Mouse (Mus musculus) lung, embryonic 16.5 days (tissue): ENCODE measurements around the gene Lpp. TPM values are rescaled to one million over a fixed set of nuclear protein-coding genes. Genes with fewer than 3 reads are reported as not detected.
A peak's percentile ranks its signal among the peaks of the same experiment; 100 is the strongest.

Source experiments
- ATAC-seq: fragments of 200-750 bp; cut with Nextera tagmentation; 2 replicates; pipeline ENCODE4 v1.8.0; 2017; ENCODE audit warnings: low read depth, mild to moderate bottlenecking, moderate library complexity
- H3K27ac ChIP-seq: fragments of 300-500 bp; sonication (generic); 2 replicates; pipeline ENCODE4 v1.5.1; 2014; ENCODE audit warnings: mild to moderate bottlenecking, control low read depth, low read length
- H3K27me3 ChIP-seq: fragments of 300-500 bp; sonication (generic); 2 replicates; pipeline ENCODE4 v1.6.1; 2014; ENCODE audit warnings: low read depth, low read length, mixed read lengths; ENCODE audit not compliant: control insufficient read depth, insufficient read depth
- H3K36me3 ChIP-seq: fragments of 300-500 bp; sonication (generic); 2 replicates; pipeline ENCODE4 v1.6.1; 2014; ENCODE audit warnings: low read length; ENCODE audit not compliant: control insufficient read depth, insufficient read depth
- H3K4me1 ChIP-seq: fragments of 300-500 bp; sonication (generic); replicated peaks from 2 replicates; pipeline ENCODE4 v1.6.1; 2014; ENCODE audit warnings: low read length, mixed read lengths; ENCODE audit not compliant: control insufficient read depth, insufficient read depth
- H3K4me2 ChIP-seq: fragments of 300-500 bp; sonication (generic); 2 replicates; pipeline ENCODE4 v1.6.1; 2014; ENCODE audit warnings: low read depth, low read length, control low read depth
- H3K4me3 ChIP-seq: fragments of 300-500 bp; sonication (generic); 2 replicates; pipeline ENCODE4 v1.5.1; 2014; ENCODE audit warnings: mild to moderate bottlenecking, low read length, control low read depth
- H3K9ac ChIP-seq: fragments of 300-500 bp; sonication (generic); 2 replicates; pipeline ENCODE4 v1.6.1; 2014; ENCODE audit warnings: low read length, control low read depth
- H3K9me3 ChIP-seq: fragments of 300-500 bp; sonication (generic); 2 replicates; pipeline ENCODE4 v1.6.1; 2016; ENCODE audit warnings: low read length; ENCODE audit not compliant: control insufficient read depth
- WGBS: fragments of 180-500 bp; shearing (Covaris S2); extraction: QIAGEN DNeasy Blood & Tissue Kit; methylation state at CpG from one replicate; pipeline ENCODE4 v1.1.7; 2014; 5-methylcytosine and 5-hydroxymethylcytosine counted together
- polyA plus RNA-seq: library from polyadenylated mRNA; unstranded; fragments of >200 nt; fragmentation: Nextera tagmentation; extraction: Ambion mirVana; gene quantifications from 2 replicates; pipeline ENCODE4 v1.2.1, GENCODE M21; 2015

Lpp gene
- polyA plus RNA-seq, 1 experiment from 2014 or later: 76.8 TPM

- Histone ChIP-seq H3K27ac (no peak overlapping the region), H3K9ac (no peak overlapping the region), H3K36me3 (no peaks in the 10 kb centered on the region), H3K4me3 (no peak overlapping the region), H3K27me3 (no peaks in the 10 kb centered on the region), H3K4me1 (peaks cover 34% of the 10 kb centered on the region), H3K4me2 (no peak overlapping the region), H3K9me3 (no peaks in the 10 kb centered on the region)
- 44% methylated on average over 1 of the region's 1 CpGs for WGBS
- ATAC-seq: no peak
Observed at GRCm38 (mm10) chr16:24902111-24902510, 508.8 kb downstream of the Lpp start.

- Histone ChIP-seq H3K9me3 (no peaks in the 10 kb centered on the region), H3K4me2 (no peak overlapping the region), H3K9ac (no peak overlapping the region), H3K27ac (no peak overlapping the region), H3K4me1 (peaks cover 7% of the 10 kb centered on the region), H3K4me3 (no peak overlapping the region), H3K36me3 (no peaks in the 10 kb centered on the region), H3K27me3 (no peaks in the 10 kb centered on the region)
- ATAC-seq: no peak
- 77% methylated on average over 1 of the region's 1 CpGs for WGBS
Observed at GRCm38 (mm10) chr16:24908926-24909325, 515.6 kb downstream of the Lpp start.

GRCm38 (mm10) chr16:24910321-24910720 lies 517.0 kb downstream of the Lpp start:
- H3K4me1 ChIP-seq: peaks cover 10% of the 10 kb centered on the region
- no peak overlapping the region for H3K4me2 ChIP-seq
- 70% methylated on average over 6 of the region's 6 CpGs for WGBS
- H3K9me3 ChIP-seq: no peaks in the 10 kb centered on the region
- no peak for ATAC-seq
- no peak overlapping the region for H3K27ac ChIP-seq
- no peak overlapping the region for H3K4me3 ChIP-seq
- no peaks in the 10 kb centered on the region for H3K36me3 ChIP-seq
- H3K27me3 ChIP-seq: no peaks in the 10 kb centered on the region
- H3K9ac ChIP-seq: no peak overlapping the region

GRCm38 (mm10) chr16:24910834-24911233 lies 517.5 kb downstream of the Lpp start:
- H3K27ac ChIP-seq: no peak overlapping the region
- H3K4me3 ChIP-seq: no peak overlapping the region
- no peaks in the 10 kb centered on the region for H3K27me3 ChIP-seq
- H3K9ac ChIP-seq: no peak overlapping the region
- no peaks in the 10 kb centered on the region for H3K9me3 ChIP-seq
- 39% methylated on average over 3 of the region's 3 CpGs for WGBS
- peaks cover 10% of the 10 kb centered on the region for H3K4me1 ChIP-seq
- ATAC-seq: peak; percentile 39; the same call in 1 of the 2 replicates
- H3K36me3 ChIP-seq: no peaks in the 10 kb centered on the region
- no peak overlapping the region for H3K4me2 ChIP-seq

- Histone ChIP-seq H3K4me1 (peaks cover 10% of the 10 kb centered on the region), H3K4me3 (no peak overlapping the region), H3K27ac (no peak overlapping the region), H3K36me3 (no peaks in the 10 kb centered on the region), H3K4me2 (no peak overlapping the region), H3K9ac (no peak overlapping the region), H3K9me3 (no peaks in the 10 kb centered on the region), H3K27me3 (no peaks in the 10 kb centered on the region)
- WGBS: 82% methylated on average over 1 of the region's 1 CpGs
- no peak for ATAC-seq
Observed at GRCm38 (mm10) chr16:24912381-24912780, 519.1 kb downstream of the Lpp start.

- H3K27ac ChIP-seq: no peak overlapping the region
- no peaks in the 10 kb centered on the region for H3K36me3 ChIP-seq
- ATAC-seq: no peak
- peaks cover 10% of the 10 kb centered on the region for H3K4me1 ChIP-seq
- no peak overlapping the region for H3K9ac ChIP-seq
- no peak overlapping the region for H3K4me3 ChIP-seq
- no peaks in the 10 kb centered on the region for H3K27me3 ChIP-seq
- no peaks in the 10 kb centered on the region for H3K9me3 ChIP-seq
- WGBS: 73% methylated on average over 3 of the region's 3 CpGs
- H3K4me2 ChIP-seq: no peak overlapping the region
Observed at GRCm38 (mm10) chr16:24913021-24913420, 519.7 kb downstream of the Lpp start.

GRCm38 (mm10) chr16:24913641-24914392 lies 520.5 kb downstream of the Lpp start:
- Histone ChIP-seq H3K27ac (peak overlapping the region; percentile 55), H3K36me3 (no peaks in the 10 kb centered on the region), H3K4me2 (no peak overlapping the region), H3K9ac (no peak overlapping the region), H3K4me3 (no peak overlapping the region), H3K9me3 (no peaks in the 10 kb centered on the region), H3K27me3 (no peaks in the 10 kb centered on the region), H3K4me1 (peaks cover 10% of the 10 kb centered on the region)
- peak; percentile 80 for ATAC-seq
- 45% methylated on average over 7 of the region's 7 CpGs for WGBS

GRCm38 (mm10) chr16:24914393-24914751 lies 521.1 kb downstream of the Lpp start:
- WGBS: 45% methylated on average over 3 of the region's 3 CpGs
- no peak overlapping the region for H3K9ac ChIP-seq
- H3K27me3 ChIP-seq: no peaks in the 10 kb centered on the region

GRCm38 (mm10) chr16:24915470-24915869 lies 522.2 kb downstream of the Lpp start:
- WGBS: 74% methylated on average over 4 of the region's 4 CpGs
- Histone ChIP-seq H3K4me2 (no peak overlapping the region), H3K36me3 (no peaks in the 10 kb centered on the region), H3K27ac (no peak overlapping the region), H3K9me3 (no peaks in the 10 kb centered on the region), H3K4me3 (no peak overlapping the region), H3K9ac (no peak overlapping the region), H3K4me1 (peaks cover 8% of the 10 kb centered on the region), H3K27me3 (no peaks in the 10 kb centered on the region)
- ATAC-seq: no peak

More at GRCm38 (mm10) chr16:24914393-24914751, 521.1 kb downstream of the Lpp start:
- Histone ChIP-seq H3K36me3 (no peaks in the 10 kb centered on the region), H3K4me3 (no peak overlapping the region), H3K4me1 (peaks cover 10% of the 10 kb centered on the region), H3K4me2 (no peak overlapping the region), H3K9me3 (no peaks in the 10 kb centered on the region), H3K27ac (peak overlapping the region; percentile 46)
- ATAC-seq: peak; percentile 83
